Comparison of ENCODE assay signal across 8 mouse cellular contexts in genomic region chr5:72914633-72915561, GRCm38 (mm10). TPM values are rescaled to one million over a fixed set of nuclear protein-coding genes. Genes with fewer than 3 reads are reported as not detected.
A peak's percentile ranks its signal among the peaks of the same experiment; 100 is the strongest.
DNase-seq lines count a peak whose midpoint lies in the region; ATAC-seq and TF ChIP-seq lines count a peak whose summit lies in the region.

No protein-coding gene starts in this region.

- 0 out of 2 replicates have a peak, but pooled peaks have one; percentile 21 for TF ChIP-seq POLR2A in lung, adult 2 months (IDR thresholded peaks at IDR 0.05; ENCODE audit: borderline replicate concordance, extremely low read depth, low read depth, low read length)

- H3K27me3 ChIP-seq in forebrain, embryonic 16.5 days (replicated peaks; ENCODE audit: control insufficient read depth, insufficient read depth, low read length), result no peaks in the 10 kb centered on the region
- H3K27me3 ChIP-seq in hindbrain, postnatal 0 days (ENCODE audit: insufficient read depth, low read length), result no peaks in the 10 kb centered on the region
- H3K27me3 ChIP-seq in liver, embryonic 11.5 days (replicated peaks; ENCODE audit: control insufficient read depth, insufficient read depth, low read length), result no peaks in the 10 kb centered on the region
- no peaks in the 10 kb centered on the region for H3K27me3 ChIP-seq in neural tube, embryonic 12.5 days (replicated peaks)

- H3K27ac ChIP-seq in forebrain, embryonic 16.5 days (ENCODE audit: low read length), result peak overlapping the region; percentile 96
- H3K27ac ChIP-seq in hindbrain, postnatal 0 days, result peak overlapping the region; percentile 94
- peak overlapping the region; percentile 90 for H3K27ac ChIP-seq in liver, embryonic 11.5 days (ENCODE audit: low read depth, low read length)
- H3K27ac ChIP-seq in neural tube, embryonic 12.5 days, result peak overlapping the region; percentile 96

- no peak for TF ChIP-seq CTCF in lung, adult 2 months (IDR thresholded peaks at IDR 0.05; ENCODE audit: insufficient read depth, low read length)
- TF ChIP-seq CTCF in hindbrain, postnatal 0 days (IDR thresholded peaks at IDR 0.05; ENCODE audit: low read depth), result no peak

- H3K4me2 ChIP-seq in forebrain, embryonic 16.5 days (ENCODE audit: low read length), result peak overlapping the region; percentile 68
- H3K4me2 ChIP-seq in hindbrain, postnatal 0 days (ENCODE audit: low read depth, low read length), result peak overlapping the region; percentile 59
- peak overlapping the region; percentile 98 for H3K4me2 ChIP-seq in liver, embryonic 11.5 days
- peak overlapping the region; percentile 72 for H3K4me2 ChIP-seq in neural tube, embryonic 12.5 days (replicated peaks)

- H3K9ac ChIP-seq in forebrain, embryonic 16.5 days (replicated peaks; ENCODE audit: low read depth, low read length), result peak overlapping the region; percentile 99
- peak overlapping the region; percentile 88 for H3K9ac ChIP-seq in hindbrain, postnatal 0 days (replicated peaks; ENCODE audit: low read length)
- H3K9ac ChIP-seq in liver, embryonic 11.5 days (ENCODE audit: low read depth, low read length), result peak overlapping the region; percentile 93
- H3K9ac ChIP-seq in neural tube, embryonic 12.5 days, result peak overlapping the region; percentile 99

- H3K36me3 ChIP-seq in forebrain, embryonic 16.5 days (ENCODE audit: control insufficient read depth, insufficient read depth), result no peaks in the 10 kb centered on the region
- no peaks in the 10 kb centered on the region for H3K36me3 ChIP-seq in hindbrain, postnatal 0 days (ENCODE audit: insufficient read depth, low read length)
- H3K36me3 ChIP-seq in liver, embryonic 11.5 days (ENCODE audit: control insufficient read depth, insufficient read depth, low read length), result no peaks in the 10 kb centered on the region
- no peaks in the 10 kb centered on the region for H3K36me3 ChIP-seq in neural tube, embryonic 12.5 days

- peak; percentile 54 for ATAC-seq in forebrain, embryonic 16.5 days
- peak; percentile 57 for ATAC-seq in hindbrain, postnatal 0 days
- ATAC-seq in liver, embryonic 11.5 days (replicated peaks; ENCODE audit: low FRiP score), result peak; percentile 42
- ATAC-seq in neural tube, embryonic 12.5 days (ENCODE audit: low FRiP score, low read depth), result peak; percentile 59

- no peaks in the 10 kb centered on the region for H3K9me3 ChIP-seq in forebrain, embryonic 16.5 days (ENCODE audit: control insufficient read depth, low read length)
- H3K9me3 ChIP-seq in hindbrain, postnatal 0 days (ENCODE audit: low read length), result no peaks in the 10 kb centered on the region
- no peaks in the 10 kb centered on the region for H3K9me3 ChIP-seq in liver, embryonic 11.5 days (ENCODE audit: control insufficient read depth, low read length)
- no peaks in the 10 kb centered on the region for H3K9me3 ChIP-seq in neural tube, embryonic 12.5 days

- H3K4me3 ChIP-seq in lung, adult 2 months (replicated peaks; ENCODE audit: extremely low read depth, low read depth, low read length), result peak overlapping the region; percentile 91
- H3K4me3 ChIP-seq in forebrain, embryonic 16.5 days (replicated peaks; ENCODE audit: low read length), result peak overlapping the region; percentile 94
- peak overlapping the region; percentile 83 for H3K4me3 ChIP-seq in hindbrain, postnatal 0 days (ENCODE audit: low read length)
- peak overlapping the region; percentile 97 for H3K4me3 ChIP-seq in liver, embryonic 11.5 days (ENCODE audit: low read depth, low read length)
- H3K4me3 ChIP-seq in neural tube, embryonic 12.5 days, result peak overlapping the region; percentile 98

- under 1% methylated on average over 66 of the region's 66 CpGs for WGBS in lung, adult 2 months
- WGBS in forebrain, embryonic 16.5 days, result under 1% methylated on average over 66 of the region's 66 CpGs
- under 1% methylated on average over 59 of the region's 66 CpGs for WGBS in hindbrain, postnatal 0 days
- under 1% methylated on average over 66 of the region's 66 CpGs for WGBS in liver, embryonic 11.5 days
- WGBS in neural tube, embryonic 12.5 days, result under 1% methylated on average over 66 of the region's 66 CpGs

- peaks cover 11% of the 10 kb centered on the region for H3K4me1 ChIP-seq in lung, adult 2 months (ENCODE audit: control insufficient read depth, insufficient read depth, low read length)
- peaks cover 31% of the 10 kb centered on the region for H3K4me1 ChIP-seq in forebrain, embryonic 16.5 days (replicated peaks; ENCODE audit: control insufficient read depth, insufficient read depth, low read length)
- peaks cover 17% of the 10 kb centered on the region for H3K4me1 ChIP-seq in hindbrain, postnatal 0 days (ENCODE audit: insufficient read depth, low read length)
- peaks cover 38% of the 10 kb centered on the region for H3K4me1 ChIP-seq in liver, embryonic 11.5 days (replicated peaks; ENCODE audit: control insufficient read depth, insufficient read depth, low read length)
- H3K4me1 ChIP-seq in neural tube, embryonic 12.5 days, result peaks cover 20% of the 10 kb centered on the region

- DNase-seq in lung, adult 2 months, result no peak
- DNase-seq in lung, postnatal 25 days (ENCODE audit: low spot score), result no peak
- DNase-seq in adrenal gland, postnatal 25 days, result peak; percentile 65
- DNase-seq in hindbrain, postnatal 0 days (ENCODE audit: low spot score), result peak; percentile 54
- DNase-seq in liver, embryonic 11.5 days (ENCODE audit: low spot score), result peak; percentile 51
- DNase-seq in thymus, postnatal 25 days, result peak; percentile 56

RNA-seq across cellular contexts. Expression of gene Slain2, which starts 0.8 kb away (rescaled TPM):
- 21.9 and 35.1 TPM in 2 replicates for polyA plus RNA-seq in lung, adult 2 months (2012; rRNA removed)
- 57.9 and 59.1 TPM in 2 replicates for total RNA-seq in adrenal gland, postnatal 25 days (2021)
- polyA plus RNA-seq in forebrain, embryonic 16.5 days (2015; fragmentation: Nextera tagmentation; extraction: Ambion mirVana), result 16.9 and 18.3 TPM in 2 replicates
- total RNA-seq in hindbrain, postnatal 0 days (2014; rRNA removed), result 37.4 and 37.5 TPM in 2 replicates
- polyA plus RNA-seq in hindbrain, postnatal 0 days (2015; fragmentation: Nextera tagmentation; extraction: Ambion mirVana), result 10.0 and 11.2 TPM in 2 replicates
- polyA plus RNA-seq in liver, embryonic 11.5 days (2014; fragmentation: Nextera tagmentation; extraction: Ambion mirVana), result 18.1 and 20.1 TPM in 2 replicates
- polyA plus RNA-seq in neural tube, embryonic 12.5 days (2016; fragmentation: Nextera tagmentation; extraction: Ambion mirVana), result 26.6 and 32.2 TPM in 2 replicates

RNA-seq across cellular contexts. Expression of gene Tec, which starts 46.6 kb away (rescaled TPM):
- 3.0 and 4.2 TPM in 2 replicates for polyA plus RNA-seq in lung, adult 2 months (2012; rRNA removed)
- total RNA-seq in adrenal gland, postnatal 25 days (2021), result 2.1 and 2.3 TPM in 2 replicates
- polyA plus RNA-seq in forebrain, embryonic 16.5 days (2015; fragmentation: Nextera tagmentation; extraction: Ambion mirVana), result 2.9 and 4.9 TPM in 2 replicates
- 3.0 and 4.9 TPM in 2 replicates for total RNA-seq in hindbrain, postnatal 0 days (2014; rRNA removed)
- 3.6 and 5.0 TPM in 2 replicates for polyA plus RNA-seq in hindbrain, postnatal 0 days (2015; fragmentation: Nextera tagmentation; extraction: Ambion mirVana)
- polyA plus RNA-seq in liver, embryonic 11.5 days (2014; fragmentation: Nextera tagmentation; extraction: Ambion mirVana), result 7.9 and 8.9 TPM in 2 replicates
- 7.2 and 7.9 TPM in 2 replicates for polyA plus RNA-seq in neural tube, embryonic 12.5 days (2016; fragmentation: Nextera tagmentation; extraction: Ambion mirVana)

RNA-seq across cellular contexts. Expression of gene Gm10135, which starts 59.6 kb away (rescaled TPM):
- not detected in 2 replicates for polyA plus RNA-seq in lung, adult 2 months (2012; rRNA removed)
- not detected in 2 replicates for total RNA-seq in adrenal gland, postnatal 25 days (2021)
- polyA plus RNA-seq in forebrain, embryonic 16.5 days (2015; fragmentation: Nextera tagmentation; extraction: Ambion mirVana), result not detected in 2 replicates
- total RNA-seq in hindbrain, postnatal 0 days (2014; rRNA removed), result not detected in 2 replicates
- not detected in 2 replicates for polyA plus RNA-seq in hindbrain, postnatal 0 days (2015; fragmentation: Nextera tagmentation; extraction: Ambion mirVana)
- not detected in 2 replicates for polyA plus RNA-seq in liver, embryonic 11.5 days (2014; fragmentation: Nextera tagmentation; extraction: Ambion mirVana)
- polyA plus RNA-seq in neural tube, embryonic 12.5 days (2016; fragmentation: Nextera tagmentation; extraction: Ambion mirVana), result not detected in 2 replicates

Comparison
In these comparisons a context has a peak if more than half of its experiments do, and no peak if none do; other contexts are left out.
1. DNase-seq: peak in adrenal gland, postnatal 25 days (single experiment), hindbrain, postnatal 0 days (single experiment), liver, embryonic 11.5 days (single experiment) and thymus, postnatal 25 days (single experiment); none in lung, adult 2 months (single experiment) and lung, postnatal 25 days (single experiment).
2. Peak in every context shown above with its lines, with median percentiles within 50 percentile points of each other: H3K4me3 ChIP-seq, ATAC-seq, H3K27ac ChIP-seq, H3K4me2 ChIP-seq and H3K9ac ChIP-seq.